In the genomic region with DNA sequence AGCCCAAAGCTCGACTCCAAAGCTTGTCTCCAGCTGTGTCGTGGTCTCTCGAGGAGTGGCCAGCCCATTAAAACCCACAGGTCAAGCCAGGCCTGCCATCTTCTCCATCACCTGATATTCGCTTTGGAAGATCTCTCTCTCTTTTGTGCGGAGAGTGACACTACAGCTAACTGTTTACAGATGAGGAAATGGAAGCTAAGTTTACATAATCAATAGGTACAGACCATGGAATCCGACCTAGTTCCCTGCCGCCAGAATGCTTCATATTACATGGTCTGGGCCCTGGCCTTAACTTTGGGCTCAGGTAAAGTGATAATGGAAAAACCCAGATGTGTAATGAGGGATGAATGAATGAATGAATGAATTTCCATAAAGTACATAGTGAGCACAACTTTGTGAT, we compare ENCODE assay signal across 11 mouse cellular contexts.
"Had no signal": no experiment of that assay in that cellular context is flagged by ENCODE, and none has a peak within 500 bp of the region (broad histone marks: within the 10 kb centered on the region; RNA-seq: fewer than 3 reads in every experiment).

No protein-coding gene starts in this region.

- H3K9ac ChIP-seq: lung, embryonic 15.5 days had no signal

- H3K27ac ChIP-seq: left cerebral cortex, adult 2 months; lung, embryonic 15.5 days; midbrain, embryonic 15.5 days; stomach, postnatal 0 days had no signal

- DNase-seq: kidney, adult 2 months; kidney, postnatal 25 days; right cerebral cortex, adult 18-20 months; right cerebral cortex, postnatal 25 days; thymus, postnatal 4 days had no signal

- ATAC-seq: intestine, embryonic 16.5 days; midbrain, embryonic 15.5 days had no signal

- H3K9me3 ChIP-seq: lung, embryonic 15.5 days; midbrain, embryonic 10.5 days; midbrain, embryonic 15.5 days had no signal

- H3K27me3 ChIP-seq: lung, embryonic 15.5 days; midbrain, embryonic 15.5 days had no signal

- H3K4me3 ChIP-seq: left cerebral cortex, adult 2 months had no signal
